Mouse (Mus musculus): Measurements from ENCODE around the gene Tgif2. TPM values are rescaled to one million over a fixed set of nuclear protein-coding genes. Genes with fewer than 3 reads are reported as not detected.

Gene Tgif2
- total and polyA plus RNA-seq, 3 experiments: 16.9 to 43.3 TPM; not detected in 1

DNA sequence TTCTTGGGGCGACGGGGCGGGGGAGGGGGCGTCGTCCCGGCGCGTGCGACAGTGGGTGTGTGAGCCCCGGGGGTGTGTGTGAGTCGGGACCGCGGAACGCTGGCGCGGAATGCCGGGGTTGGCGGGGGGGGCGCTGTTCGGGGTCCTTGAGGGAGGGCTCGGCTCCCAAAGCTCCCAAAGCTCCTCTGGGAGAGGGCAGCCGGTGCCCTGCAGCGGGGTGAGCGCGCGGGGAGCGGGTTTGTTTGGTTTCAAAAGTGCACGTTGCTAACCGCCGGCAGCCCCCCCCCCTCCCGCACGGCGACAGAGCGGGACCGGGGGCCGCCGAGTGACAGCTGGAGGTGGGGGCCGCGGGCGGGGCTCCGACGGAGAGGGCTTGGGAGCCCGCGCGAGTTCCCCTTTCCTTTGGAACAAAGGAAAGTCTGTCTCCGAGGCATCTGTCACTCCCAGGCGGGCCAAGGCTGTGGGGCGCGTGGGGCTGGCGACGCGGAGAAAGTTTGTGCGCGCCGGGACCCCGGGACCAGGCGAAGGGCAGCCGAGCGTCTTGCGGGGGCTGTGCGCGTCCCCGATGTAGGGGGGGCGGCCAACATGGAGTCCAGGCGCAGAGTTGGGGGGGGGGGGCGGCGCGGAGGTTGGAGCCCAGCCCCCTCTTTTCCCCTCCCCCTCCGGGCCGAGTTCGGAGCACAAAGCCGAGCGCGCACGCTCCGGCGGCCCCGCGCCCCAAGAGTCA lies 657 bp downstream of the Tgif2 start (continued):
- 0 out of 2 replicates have a peak, but pooled peaks have one; percentile 25 for TF ChIP-seq CHD1 (IDR thresholded peaks at IDR 0.05; ENCODE audit: low read depth, low read length)
- peak; percentile 58; the same call in 1 of the 2 replicates for TF ChIP-seq MXI1 (IDR thresholded peaks at IDR 0.05; ENCODE audit: low read depth, low read length)
- TF ChIP-seq MAZ (IDR thresholded peaks at IDR 0.05; ENCODE audit: low read depth, low read length): peak; percentile 93
- no peak for TF ChIP-seq E2F4 (IDR thresholded peaks at IDR 0.05; ENCODE audit: borderline replicate concordance, low read depth, low read length)
- no peak for TF ChIP-seq ELF1 (IDR thresholded peaks at IDR 0.05; ENCODE audit: low read depth, low read length)
- no peak for TF ChIP-seq USF1 (IDR thresholded peaks at IDR 0.05; ENCODE audit: low read depth, low read length)
- no peak for TF ChIP-seq SMC3 (IDR thresholded peaks at IDR 0.05; ENCODE audit: low read depth, low read length)
- no peak for TF ChIP-seq RCOR1 (IDR thresholded peaks at IDR 0.05; ENCODE audit: low read depth, low read length)
- TF ChIP-seq BHLHE40 (IDR thresholded peaks at IDR 0.05; ENCODE audit: borderline replicate concordance, low read depth, low read length): no peak
- no peak; the same call in 1 of the 2 replicates for TF ChIP-seq ZMIZ1 (IDR thresholded peaks at IDR 0.05; ENCODE audit: low read depth, low read length)

GRCm38 (mm10) chr2:156841028-156841840 lies 1.4 kb downstream of the Tgif2 start:
- DNase-seq (ENCODE audit: low read depth, low spot score): peak; percentile 80
- TF ChIP-seq MXI1 (IDR thresholded peaks at IDR 0.05; ENCODE audit: low read depth, low read length): peak; percentile 79
- TF ChIP-seq MAX (IDR thresholded peaks at IDR 0.05; ENCODE audit: low read length): peak; percentile 78
- TF ChIP-seq MAZ (IDR thresholded peaks at IDR 0.05; ENCODE audit: low read depth, low read length): 0 out of 2 replicates have a peak, but pooled peaks have one; percentile 25
- TF ChIP-seq ZMIZ1 (IDR thresholded peaks at IDR 0.05; ENCODE audit: low read depth, low read length): 0 out of 2 replicates have a peak, but pooled peaks have one; percentile 60
- TF ChIP-seq RAD21 (IDR thresholded peaks at IDR 0.05; ENCODE audit: low read depth, low read length): no peak
- peak; percentile 53; the same call in 1 of the 2 replicates for TF ChIP-seq ZNF384 (IDR thresholded peaks at IDR 0.05; ENCODE audit: low read depth, low read length)
- TF ChIP-seq TBP (IDR thresholded peaks at IDR 0.05; ENCODE audit: low read depth, low read length): peak; percentile 55; the same call in 1 of the 2 replicates
- no peak for TF ChIP-seq USF2 (IDR thresholded peaks at IDR 0.05; ENCODE audit: borderline replicate concordance in 1 of 2, insufficient read depth in 1 of 2, low read depth in 1 of 2, low read length in 2 of 2)
- peak; percentile 86 for TF ChIP-seq MYC (IDR thresholded peaks at IDR 0.05; ENCODE audit: low read depth, low read length)
- peak; percentile 19; the same call in 1 of the 2 replicates for TF ChIP-seq NELFE (IDR thresholded peaks at IDR 0.05; ENCODE audit: low read depth, low read length)
- TF ChIP-seq E2F4 (IDR thresholded peaks at IDR 0.05; ENCODE audit: borderline replicate concordance, low read depth, low read length): no peak
- peak; percentile 26; the same call in 1 of the 2 replicates for TF ChIP-seq USF1 (IDR thresholded peaks at IDR 0.05; ENCODE audit: low read depth, low read length)
- peak; percentile 20; the same call in 1 of the 2 replicates for TF ChIP-seq CHD1 (IDR thresholded peaks at IDR 0.05; ENCODE audit: low read depth, low read length)
- peak in 1 of 2 experiments; percentile 14; a peak in 1 of 4 replicates for TF ChIP-seq POLR2A (IDR thresholded peaks at IDR 0.05; ENCODE audit: control insufficient read depth in 1 of 2, insufficient read depth in 1 of 2, low read depth in 1 of 2, low read length in 2 of 2, poor library complexity in 1 of 2)
- TF ChIP-seq UBTF (IDR thresholded peaks at IDR 0.05; ENCODE audit: borderline replicate concordance, insufficient read depth, low read depth, low read length): no peak
- H3K4me3 ChIP-seq (ENCODE audit: control insufficient read depth in 1 of 2, insufficient read depth in 1 of 2, low read depth in 2 of 2, low read length in 2 of 2): peak overlapping the region; percentile 63 to 65
- no peaks in the 10 kb centered on the region for H3K27me3 ChIP-seq (ENCODE audit: control insufficient read depth in 1 of 2, insufficient read depth in 2 of 2, low read length in 2 of 2)
- peaks cover 3 to 10% of the 10 kb centered on the region in 2 experiments; a peak in 3 of 4 replicates for H3K4me1 ChIP-seq (ENCODE audit: control insufficient read depth in 1 of 2, insufficient read depth in 2 of 2, low read length in 2 of 2)
- H3K9ac ChIP-seq (ENCODE audit: control insufficient read depth, low read depth, low read length, poor library complexity, severe bottlenecking): peak overlapping the region; percentile 97
- H3K27ac ChIP-seq (ENCODE audit: control insufficient read depth, low read depth, low read length): peak overlapping the region; percentile 77
- H3K79me2 ChIP-seq (ENCODE audit: control insufficient read depth, insufficient read depth, low read length, poor library complexity): peaks cover 44% of the 10 kb centered on the region
- H3K36me3 ChIP-seq (ENCODE audit: control insufficient read depth in 1 of 2, insufficient read depth in 2 of 2, low read length in 2 of 2): peaks cover 7 to 10% of the 10 kb centered on the region in 2 experiments
- H3K9me3 ChIP-seq (replicated peaks; ENCODE audit: insufficient read depth, low read length): no peaks in the 10 kb centered on the region
